Mouse (Mus musculus) large intestine, adult 2 months (tissue): Measurements from ENCODE around the gene Ms4a7. TPM values are rescaled to one million over a fixed set of nuclear protein-coding genes. Genes with fewer than 3 reads are reported as not detected.

Experiments used
- DNase-seq: peaks from one replicate; pipeline ENCODE4 v3.0.0-alpha.2; 2012; ENCODE audit warnings: low read depth, low spot score
- WGBS: fragments of 180-500 bp; shearing (Covaris S2); methylation state at CpG from one replicate; pipeline ENCODE4 v1.1.7; 2018; 5-methylcytosine and 5-hydroxymethylcytosine counted together
- polyA plus RNA-seq: library from polyadenylated mRNA; depleted of rRNA; stranded (reverse); fragments of >200 nt; gene quantifications from 2 replicates; pipeline ENCODE4 v1.2.3, GENCODE M21; 2012; rRNA removed

The Ms4a7 gene
- polyA plus RNA-seq, 1 experiment: 5.4 TPM

DNA sequence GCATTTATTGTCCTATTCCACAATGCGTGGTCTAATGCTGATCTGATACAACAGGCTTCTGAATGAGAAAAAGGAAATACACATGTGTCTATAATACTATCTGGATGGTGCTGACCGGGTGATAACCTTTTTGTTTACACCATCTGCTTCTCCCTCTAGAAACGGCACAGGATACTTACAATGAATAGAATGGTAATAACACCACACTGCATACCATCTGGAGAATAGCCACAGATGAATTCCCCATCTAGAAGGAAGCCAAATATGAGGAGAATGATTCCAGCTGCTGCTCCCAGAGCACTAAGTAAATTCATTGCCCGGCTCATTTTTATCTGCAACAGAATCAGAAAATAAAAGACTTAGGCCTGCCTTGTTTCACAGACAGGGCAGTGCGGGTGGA, 59.5 kb downstream of the Ms4a7 start:
- DNase-seq: no peak
- 31% methylated on average over 5 of the region's 5 CpGs for WGBS

Other genes with a start within 250 kb of the Ms4a7 start
- gene 1700017D01Rik, start 205.3 kb downstream of the Ms4a7 start, polyA plus RNA-seq: not detected in 2 replicates
- gene 1700025F22Rik, start 170.8 kb downstream of the Ms4a7 start, polyA plus RNA-seq: not detected in 2 replicates
- gene Ms4a13, start 139.4 kb downstream of the Ms4a7 start, polyA plus RNA-seq: not detected in 2 replicates
- 21.1 and 22.5 TPM in 2 replicates for gene Ms4a12, start 103.7 kb downstream of the Ms4a7 start, polyA plus RNA-seq
- 2.6 and 2.8 TPM in 2 replicates for gene Ms4a1, start 69.9 kb downstream of the Ms4a7 start, polyA plus RNA-seq
- gene Ms4a5, start 52.3 kb downstream of the Ms4a7 start, polyA plus RNA-seq: not detected in 2 replicates
- gene Ms4a14, start 21.7 kb downstream of the Ms4a7 start, polyA plus RNA-seq: 0.09 and 0.27 TPM in 2 replicates
- gene Ms4a4a, start 39.4 kb upstream of the Ms4a7 start, polyA plus RNA-seq: 1.6 and 4.4 TPM in 2 replicates
- gene Ms4a4c, start 68.6 kb upstream of the Ms4a7 start, polyA plus RNA-seq: 0.58 and 0.97 TPM in 2 replicates
- 4.2 and 5.4 TPM in 2 replicates for gene Ms4a4b, start 107.4 kb upstream of the Ms4a7 start, polyA plus RNA-seq
- 4.7 and 8.6 TPM in 2 replicates for gene Ms4a6c, start 133.2 kb upstream of the Ms4a7 start, polyA plus RNA-seq
- gene Gm8369, start 149.8 kb upstream of the Ms4a7 start, polyA plus RNA-seq: 3.3 and 3.7 TPM in 2 replicates
- gene Ms4a6b, start 180.4 kb upstream of the Ms4a7 start, polyA plus RNA-seq: 5.6 and 8.3 TPM in 2 replicates
- 8.2 and 13.2 TPM in 2 replicates for gene Ms4a4d, start 200.7 kb upstream of the Ms4a7 start, polyA plus RNA-seq